Mouse (Mus musculus) embryonic facial prominence, embryonic 15.5 days (tissue): ENCODE data around the gene Cpm. TPM values are rescaled to one million over a fixed set of nuclear protein-coding genes. Genes with fewer than 3 reads are reported as not detected.

Experiments used
- ATAC-seq: fragments of 200-750 bp; cut with Nextera tagmentation; 2 replicates; pipeline ENCODE4 v1.8.0; 2017; ENCODE audit warnings: low read depth, moderate TSS enrichment; ENCODE audit not compliant: insufficient number of reproducible peaks, low FRiP score, low TSS enrichment
- H3K27ac ChIP-seq: fragments of 300-500 bp; sonication (generic); replicated peaks from 2 replicates; pipeline ENCODE4 v1.5.1; 2015; ENCODE audit warnings: mild to moderate bottlenecking, inconsistent platforms
- H3K27me3 ChIP-seq: fragments of 300-500 bp; sonication (generic); 2 replicates; pipeline ENCODE4 v1.6.1; 2015; ENCODE audit warnings: inconsistent platforms
- H3K36me3 ChIP-seq: fragments of 300-500 bp; sonication (generic); 2 replicates; pipeline ENCODE4 v1.6.1; 2015; ENCODE audit warnings: mild to moderate bottlenecking, inconsistent platforms
- H3K4me1 ChIP-seq: fragments of 300-500 bp; sonication (generic); 2 replicates; pipeline ENCODE4 v1.6.1; 2015; ENCODE audit warnings: inconsistent platforms
- H3K4me2 ChIP-seq: fragments of 300-500 bp; sonication (generic); replicated peaks from 2 replicates; pipeline ENCODE4 v1.6.1; 2015; ENCODE audit warnings: mild to moderate bottlenecking, inconsistent platforms
- H3K4me3 ChIP-seq: fragments of 300-500 bp; sonication (generic); replicated peaks from 2 replicates; pipeline ENCODE4 v1.5.1; 2015; ENCODE audit warnings: mild to moderate bottlenecking, inconsistent platforms
- H3K9ac ChIP-seq: fragments of 300-500 bp; sonication (generic); 2 replicates; pipeline ENCODE4 v1.6.1; 2015; ENCODE audit warnings: inconsistent platforms
- H3K9me3 ChIP-seq: fragments of 300-500 bp; sonication (generic); replicated peaks from 2 replicates; pipeline ENCODE4 v1.6.1; 2016; ENCODE audit warnings: inconsistent platforms
- WGBS: fragments of 180-500 bp; shearing (Covaris S2); methylation state at CpG from one replicate; pipeline ENCODE4 v1.1.7; 2015; 5-methylcytosine and 5-hydroxymethylcytosine counted together
- polyA plus RNA-seq: library from polyadenylated mRNA; unstranded; fragments of >200 nt; fragmentation: Nextera tagmentation; extraction: Ambion mirVana; gene quantifications from 2 replicates; pipeline ENCODE4 v1.2.1, GENCODE M21; 2015

The Cpm gene
- polyA plus RNA-seq, 1 experiment from 2014 or later: 68.7 TPM

GRCm38 (mm10) chr10:117670791-117671190, 41.5 kb downstream of the Cpm start:
- H3K4me2 ChIP-seq: no peak overlapping the region
- H3K9me3 ChIP-seq: no peaks in the 10 kb centered on the region
- WGBS: 86% methylated on average over 5 of the region's 5 CpGs
- no peaks in the 10 kb centered on the region for H3K27me3 ChIP-seq
- no peak overlapping the region for H3K4me3 ChIP-seq
- no peak overlapping the region for H3K9ac ChIP-seq
- no peak overlapping the region for H3K27ac ChIP-seq
- no peaks in the 10 kb centered on the region for H3K36me3 ChIP-seq
- ATAC-seq: no peak
- H3K4me1 ChIP-seq: peaks cover 29% of the 10 kb centered on the region

GRCm38 (mm10) chr10:117671266-117671665, 42.0 kb downstream of the Cpm start:
- 89% methylated on average over 9 of the region's 9 CpGs for WGBS

DNA sequence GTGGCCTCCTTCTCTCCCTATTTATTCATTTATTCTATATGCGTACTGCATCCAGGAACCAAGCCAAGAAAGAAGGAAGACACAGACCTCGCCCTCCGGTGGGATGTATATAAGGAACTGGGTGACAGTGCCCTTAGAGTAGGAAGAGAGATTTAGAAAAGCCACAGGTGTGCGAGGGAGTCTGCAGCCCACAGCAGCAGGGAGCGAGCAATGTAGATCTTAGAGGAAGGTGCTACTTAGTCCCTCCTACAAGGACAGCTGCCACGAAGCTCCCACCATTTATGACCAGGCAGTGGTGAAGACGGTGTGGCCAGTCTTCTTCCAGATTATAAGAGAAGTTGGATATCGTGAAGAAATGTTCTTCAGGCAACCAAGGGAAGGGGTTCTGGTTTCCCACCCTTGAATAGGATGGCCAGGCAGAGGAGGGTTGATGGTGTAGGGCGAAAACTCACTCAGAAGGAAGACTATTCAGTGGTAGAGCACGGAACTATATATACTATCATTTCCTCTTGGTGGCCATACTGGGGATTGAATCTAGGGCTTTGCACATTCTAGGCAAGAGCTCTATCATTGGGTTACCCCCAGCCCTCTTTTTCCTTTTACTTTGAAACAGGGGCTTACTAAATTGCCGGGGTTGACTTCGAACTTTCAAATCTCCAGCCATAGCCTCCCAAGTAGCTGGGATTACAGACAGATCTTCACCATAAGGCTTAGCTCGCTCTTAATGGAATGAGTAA, 42.8 kb downstream of the Cpm start:
- peaks cover 40% of the 10 kb centered on the region for H3K4me1 ChIP-seq
- no peak overlapping the region; the same call in 1 of the 2 replicates for H3K27ac ChIP-seq
- H3K36me3 ChIP-seq: no peaks in the 10 kb centered on the region
- H3K4me3 ChIP-seq: no peak overlapping the region
- no peak overlapping the region for H3K4me2 ChIP-seq
- H3K27me3 ChIP-seq: no peaks in the 10 kb centered on the region
- 85% methylated on average over 13 of the region's 13 CpGs for WGBS
- no peak for ATAC-seq
- no peaks in the 10 kb centered on the region for H3K9me3 ChIP-seq
- no peak overlapping the region for H3K9ac ChIP-seq

More at GRCm38 (mm10) chr10:117671266-117671665, 42.0 kb downstream of the Cpm start:
- Histone ChIP-seq H3K27me3 (no peaks in the 10 kb centered on the region), H3K4me1 (peaks cover 34% of the 10 kb centered on the region), H3K4me2 (no peak overlapping the region), H3K4me3 (no peak overlapping the region), H3K9ac (no peak overlapping the region), H3K36me3 (no peaks in the 10 kb centered on the region), H3K9me3 (no peaks in the 10 kb centered on the region), H3K27ac (no peak overlapping the region)
- no peak for ATAC-seq

- 33% methylated on average over 7 of the region's 7 CpGs for WGBS
- Histone ChIP-seq H3K4me1 (peaks cover 40% of the 10 kb centered on the region), H3K36me3 (no peaks in the 10 kb centered on the region)
These were observed 43.4 kb downstream of the Cpm start for GRCm38 (mm10) chr10:117672693-117673092.

GRCm38 (mm10) chr10:117673913-117674312, 44.6 kb downstream of the Cpm start:
- no peaks in the 10 kb centered on the region for H3K27me3 ChIP-seq
- no peak for ATAC-seq
- H3K4me1 ChIP-seq: peaks cover 40% of the 10 kb centered on the region
- no peak overlapping the region for H3K4me3 ChIP-seq
- no peaks in the 10 kb centered on the region for H3K36me3 ChIP-seq
- WGBS: 86% methylated on average over 1 of the region's 1 CpGs
- H3K9ac ChIP-seq: no peak overlapping the region
- no peak overlapping the region for H3K4me2 ChIP-seq
- no peak overlapping the region for H3K27ac ChIP-seq
- no peaks in the 10 kb centered on the region for H3K9me3 ChIP-seq

More at GRCm38 (mm10) chr10:117672693-117673092, 43.4 kb downstream of the Cpm start:
- no peaks in the 10 kb centered on the region for H3K9me3 ChIP-seq
- no peak overlapping the region for H3K4me2 ChIP-seq
- peak; percentile 47 for ATAC-seq
- H3K27ac ChIP-seq: no peak overlapping the region; the same call in 1 of the 2 replicates
- H3K4me3 ChIP-seq: no peak overlapping the region
- H3K27me3 ChIP-seq: no peaks in the 10 kb centered on the region
- H3K9ac ChIP-seq: no peak overlapping the region

DNA sequence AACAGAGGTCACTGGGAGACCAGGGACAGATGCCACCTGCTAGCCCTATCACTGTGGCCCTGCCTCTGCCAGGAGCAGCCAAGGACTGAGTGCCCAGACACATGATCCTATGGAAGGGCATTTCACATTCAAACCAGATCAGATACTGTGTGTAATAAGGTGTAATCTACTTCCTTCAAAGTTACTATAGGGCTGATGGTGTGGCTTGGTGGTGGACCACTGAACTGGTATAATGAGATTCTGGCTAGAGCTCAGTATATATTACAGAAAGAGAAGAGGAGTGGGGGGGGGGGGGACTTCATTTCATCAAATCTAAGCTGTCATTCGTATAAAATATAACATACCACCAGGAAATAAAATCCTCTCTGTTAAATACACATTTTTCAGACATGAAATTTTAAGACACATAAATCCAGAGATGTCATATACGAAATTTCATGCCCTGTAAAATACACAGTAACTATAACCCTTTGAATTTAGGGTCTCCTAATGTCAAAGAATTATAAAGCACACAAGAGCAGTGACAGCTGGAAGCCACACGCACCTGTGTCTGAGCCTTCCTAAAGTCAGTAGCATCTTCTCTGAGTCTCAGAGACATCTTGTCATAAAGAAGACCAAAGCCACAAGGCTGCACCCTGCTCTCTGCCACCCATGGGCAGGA, 45.2 kb downstream of the Cpm start:
- no peak for ATAC-seq
- H3K4me1 ChIP-seq: peaks cover 35% of the 10 kb centered on the region
- WGBS: 74% methylated on average over 3 of the region's 3 CpGs
- H3K4me3 ChIP-seq: no peak overlapping the region
- H3K9ac ChIP-seq: no peak overlapping the region
- no peak overlapping the region for H3K27ac ChIP-seq
- no peaks in the 10 kb centered on the region for H3K9me3 ChIP-seq
- H3K36me3 ChIP-seq: no peaks in the 10 kb centered on the region
- H3K27me3 ChIP-seq: no peaks in the 10 kb centered on the region
- no peak overlapping the region for H3K4me2 ChIP-seq

DNA sequence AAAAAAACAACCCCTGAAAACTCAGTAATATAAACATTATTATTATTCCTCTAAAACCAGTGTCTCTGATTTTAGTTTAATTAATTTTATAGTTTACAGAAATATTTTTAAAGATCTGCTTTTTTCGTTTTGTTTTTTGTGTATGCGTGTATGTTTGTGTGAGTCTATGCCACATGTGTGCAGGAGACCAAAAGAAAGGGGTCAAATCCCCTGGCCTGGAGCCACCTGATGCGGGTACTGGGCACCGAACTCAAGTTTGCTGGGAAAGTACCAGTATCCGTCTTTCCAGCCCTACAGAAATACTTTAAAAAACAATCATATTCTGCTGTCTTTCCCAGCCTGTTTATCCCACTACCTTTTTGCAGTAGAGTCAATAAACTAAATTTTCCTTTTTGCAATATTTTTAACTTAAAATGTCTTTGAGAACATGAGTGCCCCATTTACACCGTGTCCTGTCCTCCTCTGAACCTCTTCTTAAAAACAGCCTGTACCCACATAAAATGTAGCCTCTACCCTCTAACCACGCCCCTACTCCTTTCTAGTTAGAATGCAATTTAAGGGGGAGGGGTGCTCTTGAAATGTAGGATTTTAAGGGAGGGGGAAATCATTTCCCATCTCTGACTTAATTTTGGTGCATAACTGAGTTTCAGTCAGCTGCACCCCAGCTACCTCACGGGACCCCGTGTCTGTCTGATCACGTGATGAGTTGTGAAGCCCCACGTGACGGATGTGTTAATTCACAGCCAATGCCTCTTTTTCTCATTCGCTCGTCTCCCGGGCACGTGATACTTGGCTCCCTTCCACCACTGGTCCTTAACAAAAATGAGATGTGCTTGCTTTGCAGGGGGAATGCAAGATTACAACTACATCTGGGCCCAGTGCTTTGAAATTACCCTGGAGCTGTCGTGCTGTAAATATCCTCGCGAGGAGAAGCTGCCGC, 46.1 kb downstream of the Cpm start:
- WGBS: 32% methylated on average over 20 of the region's 20 CpGs
- no peak overlapping the region for H3K27ac ChIP-seq
- no peak for ATAC-seq
- H3K9ac ChIP-seq: no peak overlapping the region
- peak overlapping the region; percentile 24 for H3K4me3 ChIP-seq
- peak overlapping the region; percentile 44 for H3K4me2 ChIP-seq
- H3K27me3 ChIP-seq: no peaks in the 10 kb centered on the region
- peaks cover 27% of the 10 kb centered on the region for H3K4me1 ChIP-seq
- no peaks in the 10 kb centered on the region for H3K36me3 ChIP-seq
- H3K9me3 ChIP-seq: no peaks in the 10 kb centered on the region

DNA sequence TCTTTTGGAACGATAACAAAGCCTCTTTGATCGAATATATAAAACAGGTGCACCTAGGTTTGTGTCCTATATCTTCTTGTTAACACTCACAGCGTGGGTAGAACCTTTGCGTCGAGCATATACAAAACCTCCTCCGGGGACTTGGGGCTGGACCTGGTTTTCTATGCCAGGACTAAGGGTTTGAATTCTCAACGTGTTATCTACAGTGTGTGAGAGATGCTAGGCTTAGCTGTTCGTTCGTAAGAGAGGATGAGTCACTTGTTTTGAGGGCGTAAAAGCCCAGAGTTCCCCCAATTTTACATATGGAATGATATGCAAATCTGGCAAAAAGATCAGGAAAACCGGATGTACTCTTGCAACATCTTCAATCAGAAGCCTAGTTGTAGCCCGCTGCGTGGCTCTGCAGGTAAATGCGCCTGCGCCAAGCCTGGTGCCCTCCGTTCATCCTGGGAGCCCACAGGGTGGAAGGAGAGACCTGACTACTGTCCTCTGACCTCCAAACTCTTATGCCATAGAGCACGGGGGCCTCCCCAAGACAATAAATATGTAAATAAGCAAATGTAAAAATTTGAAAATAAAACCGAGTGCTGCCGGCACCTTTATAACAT, 46.8 kb downstream of the Cpm start:
- Histone ChIP-seq H3K4me1 (peaks cover 27% of the 10 kb centered on the region), H3K9me3 (no peaks in the 10 kb centered on the region), H3K4me3 (peak overlapping the region; percentile 24), H3K4me2 (peak overlapping the region; percentile 44), H3K36me3 (no peaks in the 10 kb centered on the region), H3K27ac (no peak overlapping the region), H3K27me3 (no peaks in the 10 kb centered on the region), H3K9ac (no peak overlapping the region)
- 32% methylated on average over 19 of the region's 19 CpGs for WGBS
- no peak; the same call in 1 of the 2 replicates for ATAC-seq

DNA sequence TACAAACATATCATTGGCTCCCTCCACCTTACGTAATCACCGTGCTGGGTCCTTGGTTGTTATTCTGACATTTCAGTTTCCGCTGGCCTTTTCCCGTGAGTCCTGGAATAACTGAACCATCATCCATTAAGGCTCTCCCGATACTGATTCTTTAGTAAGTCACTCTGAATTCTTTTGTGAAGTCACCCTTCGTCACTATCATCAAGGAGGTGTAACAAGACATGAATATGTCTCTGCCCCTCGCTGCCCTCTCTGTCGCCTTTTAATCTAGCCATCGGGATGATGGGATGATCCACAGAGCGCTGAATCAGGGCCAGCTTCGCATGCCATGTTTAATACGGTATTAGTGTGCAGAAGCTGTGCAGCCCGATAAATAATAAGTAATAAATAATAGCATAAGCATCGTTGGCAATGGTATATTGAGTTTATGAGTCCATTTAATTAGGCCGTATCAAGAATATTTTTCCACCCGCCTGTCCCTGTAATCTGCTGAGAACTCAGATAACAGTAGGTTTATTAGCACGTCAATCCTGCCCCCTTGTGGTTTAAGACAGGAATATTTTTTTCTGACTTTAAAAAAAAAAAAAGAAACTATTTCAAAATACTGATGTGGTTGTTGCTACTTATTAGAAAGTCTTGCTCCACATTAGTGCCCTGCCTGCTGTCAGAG, 47.5 kb downstream of the Cpm start:
- no peak for ATAC-seq
- no peaks in the 10 kb centered on the region for H3K27me3 ChIP-seq
- no peak overlapping the region for H3K9ac ChIP-seq
- H3K4me3 ChIP-seq: peak overlapping the region; percentile 24
- no peaks in the 10 kb centered on the region for H3K9me3 ChIP-seq
- H3K36me3 ChIP-seq: no peaks in the 10 kb centered on the region
- H3K4me2 ChIP-seq: peak overlapping the region; percentile 44
- no peak overlapping the region for H3K27ac ChIP-seq
- 27% methylated on average over 17 of the region's 17 CpGs for WGBS
- H3K4me1 ChIP-seq: peaks cover 27% of the 10 kb centered on the region

- no peak for ATAC-seq
These were observed 48.4 kb downstream of the Cpm start for GRCm38 (mm10) chr10:117677494-117678236.

More at GRCm38 (mm10) chr10:117677494-117678236, 48.4 kb downstream of the Cpm start:
- no peaks in the 10 kb centered on the region for H3K9me3 ChIP-seq
- H3K27ac ChIP-seq: no peak overlapping the region
- H3K4me1 ChIP-seq: peaks cover 19% of the 10 kb centered on the region
- no peaks in the 10 kb centered on the region for H3K27me3 ChIP-seq
- WGBS: 67% methylated on average over 13 of the region's 13 CpGs
- no peak overlapping the region for H3K9ac ChIP-seq
- H3K36me3 ChIP-seq: no peaks in the 10 kb centered on the region
- H3K4me2 ChIP-seq: no peak overlapping the region
- H3K4me3 ChIP-seq: no peak overlapping the region
